Mouse (Mus musculus): ENCODE results near the gene Trpc5. TPM values are rescaled to one million over a fixed set of nuclear protein-coding genes. Genes with fewer than 3 reads are reported as not detected.

Trpc5 gene
- total and polyA plus RNA-seq, 3 experiments = 0.03 TPM; not detected in 2

Other genes starting within 250 kb of the Trpc5 start
- not detected in 2 replicates for gene Trpc5os, start 231.6 kb downstream of the Trpc5 start, total RNA-seq (2012; rRNA removed)
- not detected for gene Trpc5os, start 231.6 kb downstream of the Trpc5 start, polyA plus RNA-seq (2012; ENCODE audit: insufficient read depth in 1 of 2, insufficient read length in 2 of 2, low read depth in 1 of 2, low replicate concordance in 2 of 2, missing spikeins in 1 of 2)
- not detected in 2 replicates for gene Rtl4, start 727 bp upstream of the Trpc5 start, total RNA-seq (2012; rRNA removed)
- not detected for gene Rtl4, start 727 bp upstream of the Trpc5 start, polyA plus RNA-seq (2012; ENCODE audit: insufficient read depth in 1 of 2, insufficient read length in 2 of 2, low read depth in 1 of 2, low replicate concordance in 2 of 2, missing spikeins in 1 of 2)

Data from MEL (cell line).